Mouse (Mus musculus): ENCODE measurements around the gene Mrpl48. TPM values are rescaled to one million over a fixed set of nuclear protein-coding genes. Genes with fewer than 3 reads are reported as not detected.
A peak's percentile ranks its signal among the peaks of the same experiment; 100 is the strongest.

The Mrpl48 gene
- total RNA-seq (2022): 10 to 100 TPM; 53.5 to 64.5 (median 58.5) TPM

DNA sequence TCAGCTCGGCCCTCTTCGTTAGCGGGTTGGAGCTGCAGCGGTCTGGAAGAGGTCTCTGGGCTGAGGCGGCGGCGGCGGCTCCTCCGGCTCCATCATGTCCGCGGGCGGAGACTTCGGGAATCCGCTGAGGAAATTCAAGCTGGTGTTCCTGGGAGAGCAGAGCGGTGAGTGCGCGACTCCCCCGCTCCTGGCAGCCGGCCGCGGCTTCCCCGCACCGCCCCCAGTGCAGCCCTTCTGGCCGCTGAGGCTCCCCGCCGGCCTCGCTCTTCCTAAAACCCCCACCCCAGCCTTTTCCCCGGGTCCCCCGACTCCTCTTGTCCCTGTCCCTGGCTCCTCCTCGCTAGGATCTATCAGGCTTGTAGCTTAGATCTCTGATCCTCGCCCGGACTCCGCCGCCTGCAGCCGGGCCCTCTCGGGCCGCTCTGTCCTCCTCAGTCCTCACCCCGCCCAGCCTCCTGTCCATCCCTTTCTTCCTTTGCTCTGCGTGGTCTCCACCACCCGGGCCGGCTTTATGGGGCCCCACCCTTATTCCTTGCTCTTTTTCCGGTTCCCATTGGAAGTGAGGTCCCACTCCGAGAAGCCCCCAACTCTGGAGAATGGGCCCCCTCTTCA, at the start of gene Mrpl48:
Gene Mrpl48, minus strand, starts transcription at position 172 of the 612 bp plus-strand sequence.
- peak; percentile 46 to 55 for DNase-seq (ENCODE audit: low spot score in 2 of 2)

DNA sequence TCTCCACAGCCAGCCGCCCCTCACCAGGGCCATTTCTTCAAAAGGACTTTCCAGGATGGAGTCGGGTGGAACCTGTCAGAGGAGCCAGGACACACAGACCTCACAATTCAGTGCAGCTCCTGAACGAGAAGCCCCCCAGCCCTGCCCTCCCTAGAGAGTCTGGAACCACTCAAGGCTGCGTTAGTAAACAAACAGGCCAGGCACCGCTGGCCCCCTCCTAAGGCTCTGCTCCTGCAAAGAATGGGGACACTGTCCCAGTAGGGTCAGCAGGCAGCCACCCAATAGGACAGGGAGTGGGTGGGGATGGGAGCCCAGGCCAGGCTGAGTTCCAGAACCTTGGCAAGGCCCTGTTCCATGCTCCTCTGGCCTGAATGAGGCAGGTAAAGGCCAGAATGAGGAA, 48.6 kb upstream of the Mrpl48 start:
- peak in 1 of 2 experiments; percentile 8 for DNase-seq (ENCODE audit: low spot score in 2 of 2)

DNA sequence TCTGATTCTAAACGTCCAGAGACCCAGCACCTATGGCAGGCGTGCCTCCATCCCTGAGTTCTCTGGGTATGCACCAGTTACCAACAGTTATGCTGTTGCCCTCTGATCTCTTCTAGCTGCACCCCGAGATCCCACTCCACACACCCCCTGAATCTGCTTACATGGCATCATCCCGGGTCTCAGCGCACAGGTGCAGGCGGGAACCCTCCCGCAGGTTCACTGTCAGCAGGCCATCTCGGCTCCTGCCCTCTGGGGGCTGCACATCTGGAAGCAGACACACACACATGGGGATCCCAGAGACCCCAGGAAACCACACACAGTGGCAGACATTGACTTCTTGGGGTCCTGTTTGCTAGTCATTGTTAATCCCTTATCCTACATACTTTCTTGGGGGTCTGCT, 46.3 kb upstream of the Mrpl48 start:
- no peak for DNase-seq (ENCODE audit: low spot score in 2 of 2)

DNA sequence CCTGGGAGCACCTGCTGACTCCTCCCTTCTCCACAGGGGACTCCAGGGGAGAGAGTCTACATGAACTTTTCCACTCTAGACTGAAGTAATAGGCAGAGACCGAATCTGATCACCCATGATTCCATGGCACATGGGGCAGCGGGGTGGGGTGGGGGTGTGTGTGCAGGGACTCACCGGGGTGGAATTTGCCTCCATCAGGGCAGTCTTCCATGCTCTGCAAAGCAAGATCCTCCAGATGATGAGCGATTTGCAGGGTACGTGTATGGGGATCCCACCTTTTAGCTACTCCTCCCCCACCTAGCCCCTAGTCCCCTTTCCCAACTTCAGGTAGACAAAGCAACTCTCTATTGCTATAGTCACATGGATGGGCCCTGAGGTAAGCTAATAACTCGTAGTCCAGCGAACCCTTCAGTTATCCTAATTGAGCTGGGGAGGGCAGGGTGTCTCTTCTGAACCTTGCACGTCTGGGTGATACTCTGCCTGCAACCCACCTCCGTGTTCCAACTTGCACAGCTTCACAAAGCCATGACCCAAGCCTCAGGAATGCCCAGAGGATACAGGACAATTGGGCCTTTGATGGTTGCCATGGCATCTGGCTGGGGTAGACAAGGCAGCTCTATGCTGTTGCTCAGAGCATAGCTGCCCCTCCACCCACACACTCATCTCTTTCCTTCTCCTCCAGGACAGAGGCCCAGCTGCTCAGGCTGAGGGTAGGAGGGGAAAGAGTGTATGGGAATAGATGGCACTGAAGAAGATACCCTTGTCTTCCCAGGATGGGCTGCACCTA, 45.6 kb upstream of the Mrpl48 start:
- DNase-seq (ENCODE audit: low spot score in 2 of 2): no peak

DNA sequence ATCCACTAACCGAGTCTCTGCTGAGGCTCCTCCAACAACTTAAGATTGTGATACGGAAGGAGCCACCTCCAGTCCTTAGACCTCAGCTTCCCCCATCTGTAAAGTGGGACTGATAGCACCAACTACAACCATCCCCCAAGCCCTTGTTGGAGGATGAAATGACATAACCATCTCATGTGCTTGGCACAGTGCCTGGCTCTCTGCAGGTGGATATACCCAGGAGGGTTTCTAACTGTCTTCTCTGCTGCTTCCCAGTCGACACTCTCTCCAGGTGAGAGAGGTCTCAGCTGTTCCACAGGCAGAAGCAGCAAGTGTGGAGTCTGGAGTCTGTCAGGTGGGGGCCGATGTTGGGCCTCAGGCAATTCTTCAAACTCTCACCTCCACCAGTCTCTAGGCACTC, 42.9 kb upstream of the Mrpl48 start:
- DNase-seq (ENCODE audit: low spot score in 2 of 2): no peak

DNA sequence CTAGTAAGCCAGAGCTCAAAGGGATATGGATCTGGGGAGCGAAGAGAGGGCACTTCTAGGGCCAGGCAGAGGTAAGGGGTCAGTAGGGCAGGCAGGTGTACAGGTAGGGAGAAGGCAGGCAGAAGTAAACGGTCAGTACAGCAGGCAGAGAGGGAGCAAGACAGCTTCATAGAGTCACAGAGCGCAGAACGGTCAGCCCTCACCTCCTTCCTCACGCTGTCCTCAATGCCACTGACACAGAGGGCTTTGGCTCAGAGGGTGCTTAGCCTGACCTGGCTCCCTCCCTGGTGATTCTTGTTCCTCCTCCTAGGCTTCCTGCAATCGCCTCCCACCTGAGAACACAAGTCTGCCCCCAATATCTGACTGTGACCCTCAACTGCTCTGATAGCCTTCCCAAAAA, 42.3 kb upstream of the Mrpl48 start:
- DNase-seq (ENCODE audit: low spot score in 2 of 2): no peak

DNA sequence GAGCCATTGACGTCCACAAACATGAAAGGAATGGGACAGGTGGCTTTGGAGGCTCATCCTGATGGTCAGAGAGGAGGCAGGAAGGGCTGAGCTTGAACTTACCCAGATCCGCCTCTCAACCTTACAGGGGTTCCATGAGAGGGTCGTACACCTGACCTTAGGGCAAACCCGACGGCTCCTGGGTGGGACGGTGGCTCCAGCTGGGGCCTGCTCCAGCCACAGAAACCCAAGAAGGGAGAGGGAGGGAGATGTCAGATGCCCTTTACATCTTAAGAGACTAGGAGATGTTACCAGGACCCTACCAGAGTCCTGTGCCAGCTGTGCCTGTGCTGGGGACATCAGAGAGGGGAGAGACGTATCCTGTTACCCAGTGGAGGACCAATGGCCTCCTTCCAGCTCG, 41.7 kb upstream of the Mrpl48 start:
- no peak for DNase-seq (ENCODE audit: low spot score in 2 of 2)

DNA sequence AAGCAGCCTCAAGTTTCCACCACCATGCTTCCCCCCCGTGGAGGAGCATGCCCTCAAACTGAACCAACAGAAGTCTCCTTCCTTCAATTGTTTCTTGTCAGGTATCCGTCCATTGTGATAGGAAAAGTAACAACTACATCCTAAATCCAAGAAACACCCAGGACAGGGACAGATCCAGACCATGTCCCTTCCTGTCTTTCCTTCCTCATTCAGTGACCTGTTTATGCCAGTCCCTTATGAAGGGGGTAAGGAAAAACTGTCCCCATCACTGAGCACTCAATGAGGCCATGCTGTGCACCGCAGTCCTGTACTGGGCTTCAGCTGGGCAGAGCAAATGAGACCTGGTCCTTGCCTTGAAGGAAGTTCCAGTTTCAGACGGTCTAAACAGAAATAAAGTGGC, 41.0 kb upstream of the Mrpl48 start:
- no peak for DNase-seq (ENCODE audit: low spot score in 2 of 2)

DNA sequence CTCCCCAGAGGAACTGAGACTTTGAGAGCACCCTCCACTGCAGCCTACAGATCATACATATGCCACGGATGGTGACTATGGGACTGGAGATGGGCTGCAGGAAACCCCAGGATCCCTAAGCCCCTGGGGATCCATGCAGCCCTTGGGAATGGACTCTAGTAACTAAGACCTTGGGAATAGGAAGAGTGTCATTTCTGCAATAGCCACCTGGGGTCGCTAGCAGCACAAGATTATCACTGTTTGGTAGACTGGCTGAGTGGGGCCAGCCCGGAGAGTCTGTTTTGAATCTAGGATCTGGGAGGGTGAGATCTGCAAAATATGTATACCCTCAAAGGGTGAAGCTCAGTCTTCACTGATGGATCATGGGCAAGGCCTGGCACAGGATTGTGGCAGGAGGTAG, 37.0 kb upstream of the Mrpl48 start:
- peak; percentile 62 to 67 for DNase-seq (ENCODE audit: low spot score in 2 of 2)

DNA sequence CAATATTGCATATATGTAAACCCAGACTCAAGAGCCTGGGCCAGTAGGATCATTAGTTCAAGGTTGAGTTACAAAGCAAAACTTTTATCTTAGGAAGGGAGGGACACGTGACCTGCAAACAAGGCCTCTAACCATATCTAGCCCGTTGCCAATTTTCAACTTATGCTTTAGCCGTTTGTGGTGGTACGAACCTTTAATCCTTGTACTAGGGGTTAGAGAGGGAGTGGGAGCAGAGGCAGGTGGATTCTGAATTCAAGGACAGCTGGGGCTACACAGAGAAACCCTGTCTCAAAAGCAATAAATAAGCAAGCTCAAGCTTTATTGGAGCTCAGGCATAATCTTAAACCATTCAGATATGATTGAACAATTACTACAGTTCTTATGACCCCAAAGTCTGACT, 34.3 kb upstream of the Mrpl48 start:
- no peak for DNase-seq (ENCODE audit: low spot score in 2 of 2)

DNA sequence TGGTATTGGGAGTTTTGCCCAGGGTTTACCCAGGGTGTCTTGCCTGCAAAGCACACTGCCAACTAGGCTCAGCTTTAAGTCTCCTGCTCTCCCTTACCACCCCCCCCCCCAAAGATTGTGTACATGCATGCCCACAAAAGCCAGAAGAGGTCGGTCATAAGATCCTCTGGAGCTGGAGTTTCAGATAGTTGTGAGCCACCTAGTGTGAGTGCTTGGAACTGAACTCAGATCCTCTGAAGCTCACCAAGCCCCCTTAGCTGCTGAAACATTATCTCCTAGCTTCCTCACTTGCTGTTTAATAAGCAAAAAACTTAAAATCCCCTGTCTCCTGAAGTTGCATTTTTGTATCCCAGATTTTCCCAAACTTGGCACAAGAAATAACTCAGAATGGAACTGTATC, 29.6 kb upstream of the Mrpl48 start:
- DNase-seq (ENCODE audit: low spot score in 2 of 2): no peak

DNA sequence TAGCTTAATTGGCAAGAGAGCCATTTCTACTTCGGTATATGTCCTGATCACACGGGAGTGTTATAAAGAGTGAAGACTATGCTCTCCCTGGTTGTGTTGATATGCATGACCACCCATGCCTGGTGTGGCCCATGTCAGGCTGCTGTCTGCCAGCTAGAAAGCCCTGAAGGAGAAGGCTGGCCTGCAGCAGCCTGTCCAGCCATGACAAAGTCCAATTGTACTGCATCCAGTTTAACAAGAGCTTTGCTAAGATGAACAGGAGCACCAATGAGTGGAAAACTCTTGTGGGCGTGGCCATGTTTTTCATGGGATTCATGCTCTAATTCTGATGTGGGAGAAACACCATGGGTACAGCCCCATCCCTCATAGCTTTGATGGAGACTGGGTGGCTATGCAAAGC, 16.4 kb upstream of the Mrpl48 start:
- no peak for DNase-seq (ENCODE audit: low spot score in 2 of 2)

DNA sequence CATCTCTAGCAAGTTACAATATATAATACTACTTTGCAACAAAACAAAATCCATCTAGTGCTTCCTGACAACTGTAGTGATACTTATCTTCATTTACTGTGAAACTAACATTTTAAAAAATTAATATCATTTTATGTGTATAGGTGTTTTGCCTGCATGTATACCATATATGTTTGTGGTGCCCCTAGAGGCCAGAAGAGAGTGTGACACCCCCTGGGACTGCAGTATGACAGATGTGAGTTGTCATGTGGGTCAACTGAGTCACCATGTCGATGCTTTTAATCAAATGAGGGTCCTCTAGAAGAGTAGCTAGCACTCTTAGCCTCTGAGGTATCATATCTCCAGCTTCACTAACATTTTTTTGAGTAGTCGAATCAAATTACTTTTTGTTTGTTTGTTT, 14.2 kb upstream of the Mrpl48 start:
- no peak for DNase-seq (ENCODE audit: low spot score in 2 of 2)

DNA sequence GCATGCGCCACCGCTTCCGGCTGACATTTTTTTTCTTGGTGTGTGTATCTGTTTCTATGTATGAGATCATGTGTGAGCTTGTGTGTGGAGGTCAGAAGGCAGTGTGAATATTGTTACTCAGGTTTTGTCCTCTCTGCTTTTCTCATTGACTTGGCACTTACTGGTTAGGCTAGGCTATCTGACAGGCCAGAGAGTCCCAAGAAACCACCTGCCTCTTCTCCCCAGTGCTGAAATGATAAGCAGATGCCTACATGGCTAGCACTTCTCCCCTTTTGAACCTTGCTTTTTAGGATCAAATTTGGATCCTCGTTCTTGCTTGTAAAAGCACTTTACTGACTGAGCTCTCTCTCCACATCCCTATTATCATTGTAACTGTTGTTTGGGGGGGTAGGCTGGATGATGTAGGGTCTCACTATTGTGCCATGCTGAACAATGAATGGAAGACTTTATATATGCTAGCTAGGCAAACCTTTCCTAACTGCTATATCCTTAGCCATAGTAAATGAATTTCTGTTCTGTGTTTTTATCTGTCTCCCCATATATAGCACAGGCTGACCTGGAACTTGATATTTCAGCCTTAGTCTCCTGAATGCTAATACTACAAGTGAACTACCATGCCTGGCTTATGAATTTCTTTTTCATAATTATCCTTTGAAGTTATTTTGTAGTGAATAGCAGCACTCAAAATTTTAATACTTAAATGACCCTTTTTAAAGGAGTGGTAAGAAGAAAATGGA, 8.2 kb upstream of the Mrpl48 start:
- DNase-seq (ENCODE audit: low spot score in 2 of 2): no peak

DNA sequence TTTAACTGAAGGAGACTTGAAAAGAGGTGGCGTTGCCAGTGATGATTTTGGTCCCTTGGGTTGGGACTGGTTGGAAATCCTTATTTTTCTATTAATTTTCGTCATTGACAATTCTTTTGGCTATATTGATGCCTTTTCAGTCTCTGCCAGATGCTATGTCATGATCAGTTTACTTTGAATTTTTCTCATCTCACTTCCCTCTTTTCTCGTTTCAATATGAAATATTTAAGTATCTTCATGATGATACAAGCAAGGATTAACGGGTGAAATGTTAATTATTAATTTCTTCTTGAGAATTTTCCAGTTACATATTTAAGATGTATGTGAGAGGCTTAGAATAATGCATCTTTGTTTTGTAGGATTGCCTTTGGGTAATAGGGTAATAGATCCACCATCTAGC, 809 bp upstream of the Mrpl48 start:
- DNase-seq (ENCODE audit: low spot score in 2 of 2): no peak

DNA sequence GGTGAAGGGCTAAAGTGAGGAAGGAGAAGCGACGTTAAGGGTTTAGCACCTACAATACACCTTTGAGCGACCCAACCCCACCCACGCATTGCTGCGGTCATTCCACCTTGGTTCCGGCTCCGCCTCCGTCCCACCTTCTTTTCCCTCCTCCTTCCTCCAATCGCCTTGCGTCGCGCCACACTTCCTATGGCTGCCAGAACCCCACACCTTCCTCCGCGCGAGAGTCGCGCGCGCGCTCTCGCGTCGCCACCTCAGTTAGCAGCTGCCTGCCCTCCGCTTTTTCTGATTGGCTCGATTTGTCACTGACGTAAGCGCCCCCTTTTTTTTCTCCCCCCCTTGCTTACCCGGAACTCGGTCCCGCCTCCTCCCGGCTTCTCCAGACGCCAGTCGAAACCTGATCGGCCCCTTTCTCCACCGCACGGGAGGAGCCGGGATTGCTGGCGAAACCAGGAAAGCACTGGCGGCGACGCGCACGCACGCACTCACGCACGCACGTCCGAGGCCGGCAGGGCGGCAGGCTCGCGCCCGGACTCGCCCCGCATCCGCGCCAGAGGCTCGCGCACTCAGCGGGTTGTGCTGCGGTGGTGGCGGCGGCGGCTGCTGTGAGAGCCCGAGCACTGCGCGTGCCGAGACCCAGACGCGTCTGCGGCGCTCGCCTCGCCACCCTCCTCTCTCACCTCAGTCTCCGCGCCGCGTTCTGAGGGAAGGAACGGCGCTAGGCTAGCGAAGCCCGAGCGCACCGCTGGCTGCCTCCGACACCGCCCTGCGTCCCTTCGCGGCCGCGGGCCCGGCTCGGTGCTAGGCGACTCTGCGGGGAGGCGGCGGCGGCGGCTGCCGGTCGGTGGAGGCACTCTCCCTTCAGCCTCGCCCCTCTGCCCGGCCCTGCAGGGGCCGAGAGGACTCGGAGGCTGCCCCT, 629 bp downstream of the Mrpl48 start, which contains the start of gene Rab6a:
Gene Rab6a, plus strand, starts transcription at position 197 of the 916 bp plus-strand sequence.
- peak; percentile 94 to 97 for DNase-seq (ENCODE audit: low spot score in 2 of 2)

DNA sequence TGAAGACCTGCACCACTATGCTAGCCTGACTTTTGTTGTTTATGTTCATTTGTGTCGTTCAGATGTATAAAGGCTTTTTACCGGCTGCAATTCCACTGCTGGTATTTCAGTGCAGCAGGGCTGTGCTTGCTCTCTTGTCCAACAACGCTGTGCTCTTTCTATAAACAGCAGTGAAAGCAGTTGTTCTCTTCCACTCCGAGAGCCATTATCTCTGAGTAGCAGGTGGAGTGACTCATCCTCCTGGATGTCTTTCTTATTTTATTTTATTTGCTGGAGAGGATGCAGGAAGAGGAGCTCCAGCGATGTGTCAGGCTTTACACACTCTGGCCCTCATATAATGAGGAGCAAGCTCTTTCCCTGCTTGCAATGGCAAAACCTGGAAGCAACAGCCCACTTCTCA, 7.9 kb downstream of the Mrpl48 start:
- DNase-seq (ENCODE audit: low spot score in 2 of 2): no peak

DNA sequence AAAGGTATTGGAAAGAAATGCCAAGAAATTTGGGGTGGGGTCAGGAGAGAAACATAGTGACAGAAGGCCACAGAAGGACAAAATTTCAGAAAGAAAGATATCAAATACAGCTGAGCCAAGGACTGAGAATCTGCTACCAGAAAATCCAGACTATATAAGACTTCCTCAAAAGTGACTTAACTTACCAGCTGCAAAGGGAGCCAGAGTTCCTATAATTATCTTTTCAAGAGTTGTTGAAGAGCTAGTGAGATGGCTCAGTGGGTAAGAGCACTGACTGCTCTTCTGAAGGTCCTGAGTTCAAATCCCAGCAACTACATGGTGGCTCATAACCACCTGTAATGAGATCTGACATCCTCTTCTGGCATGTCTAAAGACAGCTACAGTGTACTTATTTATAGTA, 14.8 kb downstream of the Mrpl48 start:
- DNase-seq (ENCODE audit: low spot score in 2 of 2): no peak

DNA sequence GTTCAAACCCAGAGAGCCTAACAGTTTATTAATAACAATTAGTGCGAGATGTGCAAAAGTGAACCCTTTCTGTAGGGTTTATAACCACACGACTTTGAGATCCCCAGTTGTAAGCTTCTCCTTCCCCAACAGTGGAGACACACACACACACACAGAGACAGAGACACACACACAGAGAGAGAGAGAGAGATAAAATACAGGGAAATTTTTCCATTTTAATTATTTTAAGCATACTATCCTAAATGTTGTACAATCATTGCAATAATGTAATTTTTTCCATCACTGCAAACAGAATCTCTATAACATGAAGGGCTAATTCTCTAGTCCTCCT, 16.6 kb downstream of the Mrpl48 start:
- no peak for DNase-seq (ENCODE audit: low spot score in 2 of 2)

DNA sequence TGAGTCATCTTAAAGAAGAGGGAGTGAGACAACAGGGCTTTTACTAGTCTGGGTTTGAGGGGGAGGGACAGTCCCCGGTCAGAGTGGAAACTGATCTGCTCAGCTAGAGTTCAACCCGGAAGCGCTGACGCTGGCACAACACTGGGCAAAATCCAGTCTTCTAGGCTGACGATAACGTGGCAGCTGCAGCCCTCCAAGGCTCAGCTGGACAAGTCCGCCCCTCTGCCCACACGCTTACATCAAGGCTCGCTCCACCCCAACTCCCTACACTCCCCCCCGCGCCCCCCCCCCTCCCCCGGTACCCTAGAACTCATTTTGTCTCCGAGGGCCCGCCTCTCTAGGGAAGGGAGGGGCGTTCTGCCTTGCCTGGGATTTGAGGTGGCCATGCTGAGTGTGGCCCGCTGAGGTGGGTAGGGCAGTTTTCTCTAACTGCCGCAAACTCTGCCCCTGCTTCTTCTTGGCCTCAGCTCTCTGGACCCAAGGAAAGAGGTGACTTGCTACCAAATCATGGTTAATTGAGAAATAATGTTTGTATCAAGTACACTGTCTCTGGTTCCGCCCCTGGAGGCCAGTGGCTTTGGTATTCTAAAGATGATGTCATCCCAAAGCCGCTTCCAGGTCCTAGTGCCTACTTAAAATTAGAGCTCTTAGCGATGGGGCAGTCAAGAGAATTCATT, 17.1 kb downstream of the Mrpl48 start:
- DNase-seq (ENCODE audit: low spot score in 2 of 2): peak; percentile 73 to 76

DNA sequence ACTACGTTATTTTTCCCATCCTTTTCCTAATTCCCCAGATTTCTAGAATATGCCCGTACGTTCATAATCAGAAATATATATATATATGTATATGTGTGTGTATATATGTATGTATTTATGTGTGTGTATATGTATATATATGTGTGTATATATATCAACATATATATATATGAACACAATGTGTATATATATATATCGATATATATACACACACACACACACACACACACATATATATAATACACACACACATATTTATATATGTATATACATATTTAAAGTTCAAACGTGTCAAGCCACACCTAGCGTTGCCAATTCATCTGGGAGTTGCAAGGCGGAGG, 17.6 kb downstream of the Mrpl48 start:
- no peak for DNase-seq (ENCODE audit: low spot score in 2 of 2)
